Mouse (Mus musculus): ENCODE data around the gene Rbm4. TPM values are rescaled to one million over a fixed set of nuclear protein-coding genes. Genes with fewer than 3 reads are reported as not detected.
"Not testable (repeated sequence)": the region's sequence is repeated elsewhere in the genome, so short reads cannot be mapped to it uniquely, and the experiment has no call there.

Gene Rbm4
- 10 to 100 TPM; 50.6 to 60.8 TPM for total RNA-seq (2021)
- long read RNA-seq, experiment 1, transcript Rbm4-204 (4 exons, 1,411 nt), result major isoform, 17 of 45 reads
- long read RNA-seq, experiment 1, transcript Rbm4-206 (4 exons, 2,610 nt), result minor isoform, 10 of 45 reads
- long read RNA-seq, experiment 1, partial matches to known transcripts, result 8 of 45 reads
- long read RNA-seq, experiment 1, other reads (novel, unspliced or antisense), result 4 of 45 reads
- long read RNA-seq, experiment 2, transcript Rbm4-206 (4 exons, 2,610 nt), result major isoform, 10 of 20 reads
- long read RNA-seq, experiment 2, transcript Rbm4-204 (4 exons, 1,411 nt), result minor isoform, 6 of 20 reads
- long read RNA-seq, experiment 2, partial matches to known transcripts, result 1 of 20 reads
- long read RNA-seq, experiment 2, other reads (novel, unspliced or antisense), result 0 of 20 reads

DNA sequence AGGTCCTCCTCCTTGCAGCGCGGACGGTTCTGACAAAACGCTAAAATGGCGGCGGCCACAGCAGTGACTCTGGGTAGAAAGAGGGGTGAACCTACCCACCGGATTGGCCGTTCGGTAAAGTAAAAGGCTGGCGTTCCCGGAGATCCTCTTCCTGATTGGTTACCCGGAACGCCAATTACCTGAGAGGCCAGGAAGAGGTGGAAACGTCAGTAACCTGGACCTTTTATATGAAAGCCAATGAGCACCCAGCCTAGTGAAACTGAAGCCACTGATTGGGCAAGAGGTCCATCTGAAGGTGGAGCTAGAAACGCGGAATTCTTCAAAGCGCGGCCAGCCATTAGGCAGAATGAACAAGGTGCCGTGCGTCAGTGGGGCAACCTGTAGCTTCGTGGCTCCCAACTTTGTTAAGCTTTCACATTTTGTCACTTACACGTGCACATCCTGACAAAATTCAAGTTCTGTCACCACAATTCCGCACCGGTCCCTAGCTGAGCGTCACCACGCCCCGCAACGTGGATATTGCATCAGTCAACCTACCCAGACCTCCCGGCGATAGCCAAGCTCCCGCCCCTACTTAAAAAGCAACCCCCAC is at the start of gene Rbm4:
Gene Rbm4 (minus strand): TSS at position 71 of the 592 bp plus-strand sequence.
- DNase-seq, result peak; percentile 98

DNA sequence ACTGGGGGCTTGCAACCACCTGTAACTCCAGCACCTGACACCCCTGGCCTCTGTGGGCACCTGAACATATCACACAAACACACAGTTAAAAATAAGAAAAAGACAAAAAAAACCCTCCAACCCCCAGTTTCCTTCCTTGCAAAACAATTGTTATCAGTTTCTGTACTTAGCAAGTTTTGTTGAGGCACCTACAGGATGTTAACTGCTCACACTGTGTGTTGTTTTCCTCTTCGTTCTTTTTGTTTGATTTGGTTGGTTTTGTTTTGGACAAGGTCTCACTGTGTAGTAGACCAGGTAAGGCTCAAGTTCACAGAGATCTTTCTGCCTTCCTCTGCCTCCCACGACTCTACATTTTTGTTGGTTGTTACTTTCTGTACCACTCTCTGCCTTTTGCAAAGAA is 48.9 kb upstream of the Rbm4 start:
- no peak for DNase-seq

DNA sequence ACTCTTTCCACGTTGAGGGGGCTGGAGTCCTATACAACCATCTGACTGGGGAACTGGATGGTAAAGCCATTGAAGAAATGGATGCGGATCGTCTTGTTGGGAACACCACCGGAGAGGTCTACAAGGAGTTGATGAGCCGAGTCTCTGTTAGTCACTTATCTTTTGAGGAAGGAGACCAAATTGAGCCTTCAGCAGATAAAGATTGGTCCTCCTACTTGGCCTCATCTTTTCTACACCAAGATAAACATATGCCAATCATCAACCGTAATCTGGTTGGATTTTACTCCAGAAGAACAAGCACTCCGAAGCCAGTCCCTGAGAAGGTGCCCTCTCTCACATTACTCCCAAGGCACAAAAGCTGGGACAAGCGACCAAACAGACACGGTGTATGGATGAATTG is 47.1 kb upstream of the Rbm4 start:
- no peak for DNase-seq

DNA sequence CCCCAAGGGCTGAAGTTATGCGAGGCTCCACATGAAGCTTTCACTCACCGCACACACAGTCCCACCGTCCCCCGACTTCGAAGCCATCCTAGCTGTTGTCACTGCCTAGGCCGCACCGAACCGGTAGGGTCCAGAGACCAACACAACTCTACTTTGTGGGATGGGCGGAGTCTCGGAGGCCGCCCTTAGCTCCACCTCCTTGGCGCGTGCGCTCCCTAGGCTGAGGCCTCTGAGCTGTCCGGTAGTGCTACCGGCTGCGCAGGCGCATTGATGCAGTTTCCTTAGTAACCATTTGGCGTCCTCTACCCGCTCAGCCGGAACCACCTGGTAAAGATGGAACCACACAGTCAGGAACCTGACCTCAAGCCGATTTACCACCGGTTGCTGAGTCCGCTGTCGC is 45.4 kb upstream of the Rbm4 start, which contains the start of the genes Ccs and Ccdc87:
Gene Ccs (minus strand): TSS at position 184 of the 400 bp plus-strand sequence.
Gene Ccdc87 (plus strand): TSS at position 218 of the 400 bp plus-strand sequence.
- peak; percentile 98 for DNase-seq

DNA sequence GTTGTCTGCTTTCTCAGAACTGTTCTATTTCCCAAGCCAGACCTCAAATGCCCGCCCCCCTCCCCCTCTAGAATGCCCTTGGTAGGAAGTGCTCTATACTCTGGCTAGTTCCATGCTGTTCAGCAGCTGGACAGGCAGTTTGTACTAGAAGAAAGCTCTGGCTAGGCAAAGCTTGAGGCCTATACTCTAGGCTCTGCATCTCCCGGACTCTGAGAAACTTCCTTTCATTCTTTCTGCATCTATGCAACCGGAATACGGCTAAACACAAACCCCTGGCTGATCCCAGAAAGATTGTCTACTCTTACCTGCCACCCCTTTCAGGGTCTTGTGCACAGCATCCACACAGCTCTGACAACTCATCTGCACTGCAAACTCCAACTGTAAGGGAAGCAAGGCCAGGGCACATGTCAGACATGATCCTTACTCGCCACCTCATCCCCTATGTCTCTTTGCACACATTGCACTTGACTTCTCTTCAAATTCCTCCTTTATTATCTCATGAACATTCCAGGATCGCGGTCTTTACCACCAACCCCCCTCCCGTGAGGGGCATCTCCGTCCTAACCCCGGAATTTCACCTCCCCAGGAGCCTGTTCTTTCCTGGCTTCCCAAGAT is 44.9 kb upstream of the Rbm4 start:
- DNase-seq, result no peak

DNA sequence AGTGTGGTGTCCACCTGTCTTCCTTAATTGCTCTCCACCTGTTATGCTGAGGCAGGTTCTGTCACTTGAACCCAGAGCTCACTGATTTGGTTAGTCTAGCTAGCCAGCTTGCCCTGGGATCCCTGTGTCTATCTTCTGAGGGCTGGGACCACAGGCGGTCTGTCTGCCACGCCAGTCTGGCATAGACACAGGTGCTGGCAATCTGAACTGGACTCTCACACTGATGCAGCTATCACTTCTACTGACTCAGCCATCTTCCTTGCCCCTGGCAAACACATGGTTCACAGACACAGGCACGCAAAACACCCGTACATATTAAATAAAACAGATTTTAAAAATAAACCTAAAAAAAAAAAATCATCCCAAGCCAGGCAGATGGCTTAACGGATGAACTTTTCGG is 43.3 kb upstream of the Rbm4 start:
- no peak for DNase-seq

DNA sequence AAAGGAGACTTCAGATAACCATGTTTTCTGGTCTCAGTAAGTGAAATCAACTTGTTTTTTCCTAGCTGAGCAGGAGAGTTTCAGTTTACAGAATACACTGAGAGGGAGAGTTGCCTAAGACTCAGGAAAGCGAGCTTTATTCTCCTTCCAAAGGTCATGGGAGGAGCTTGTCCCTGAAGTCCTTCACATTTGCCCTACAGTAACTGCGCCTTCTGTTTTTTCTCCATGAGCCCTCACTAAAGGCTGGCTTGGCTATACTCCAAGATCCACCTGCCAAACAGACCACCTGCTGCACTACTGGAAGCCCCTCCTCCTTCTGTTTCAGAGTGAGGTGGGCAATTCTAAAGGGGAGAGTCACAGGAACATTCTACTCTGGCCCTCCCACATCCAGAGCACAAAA is 42.4 kb upstream of the Rbm4 start:
- DNase-seq, result peak; percentile 50

DNA sequence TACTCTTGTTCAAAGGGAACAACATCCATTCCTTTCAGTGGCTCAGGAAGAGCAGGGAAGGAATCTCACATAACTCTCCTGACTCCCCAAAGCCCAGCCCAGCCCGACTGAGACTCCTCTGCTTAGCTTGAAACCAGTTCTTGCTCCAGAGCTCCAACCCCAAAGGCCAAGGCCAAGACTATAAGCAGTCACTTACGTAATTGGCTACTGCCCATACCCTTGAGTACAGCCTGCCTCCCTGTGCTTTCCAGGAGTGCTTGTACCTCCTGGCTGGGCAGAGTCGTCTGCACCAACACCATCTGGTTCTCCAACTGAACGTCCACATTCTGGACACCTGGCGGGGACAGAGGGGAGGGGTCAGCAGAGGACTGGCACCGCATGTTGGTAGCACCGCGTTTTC is 40.3 kb upstream of the Rbm4 start:
- peak; percentile 62 for DNase-seq

DNA sequence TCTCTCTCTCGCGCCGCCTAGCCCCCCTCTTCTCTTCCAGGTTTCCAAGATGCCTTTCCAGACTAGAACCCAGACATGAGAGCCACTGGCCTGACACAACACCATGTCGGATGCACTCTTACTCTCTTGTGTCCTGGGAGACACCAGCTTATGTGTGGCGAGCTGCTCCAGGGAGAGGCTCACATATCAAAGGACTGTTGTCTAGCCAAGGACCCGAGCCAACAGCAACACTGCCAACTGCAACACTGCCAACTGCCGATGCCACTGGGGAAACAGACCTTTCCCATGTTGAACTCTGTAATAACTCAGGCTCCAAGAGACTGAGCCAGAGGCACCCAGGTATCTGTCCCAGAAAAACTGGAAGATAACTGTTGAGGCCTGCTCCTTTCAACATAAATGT is 35.5 kb upstream of the Rbm4 start:
- DNase-seq, result peak; percentile 85

DNA sequence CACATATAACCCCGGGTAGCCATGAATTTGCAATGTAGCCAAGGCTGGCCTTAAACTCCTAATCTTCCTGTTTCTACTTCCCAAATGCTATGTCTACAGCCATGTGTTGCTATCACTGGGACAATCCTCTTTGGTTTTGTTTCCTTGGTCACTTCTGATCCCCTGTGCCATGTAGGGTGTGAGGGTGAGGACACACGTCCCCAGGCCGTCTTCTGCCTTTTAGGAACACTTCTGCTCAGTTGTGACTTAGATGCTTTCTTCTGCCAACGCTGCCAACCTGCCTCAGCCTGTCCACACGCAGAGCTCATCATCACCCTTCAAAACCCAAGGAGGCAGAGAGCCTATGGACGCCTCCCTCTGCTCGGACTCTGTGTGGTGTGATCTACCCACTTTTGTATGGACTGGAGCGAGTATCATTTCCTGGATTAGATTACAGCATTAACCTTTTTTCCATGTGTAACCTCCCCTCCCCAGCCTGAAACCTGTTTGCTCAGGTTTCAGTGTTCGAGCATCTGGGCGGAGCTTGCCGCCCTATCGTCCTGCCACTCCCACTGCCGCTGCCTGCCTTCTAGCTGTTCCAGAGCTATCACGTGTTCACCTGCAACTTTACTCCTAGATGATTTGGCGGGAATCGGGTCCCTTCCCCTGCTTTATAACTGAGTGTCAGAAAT is 34.9 kb upstream of the Rbm4 start:
- no peak for DNase-seq

DNA sequence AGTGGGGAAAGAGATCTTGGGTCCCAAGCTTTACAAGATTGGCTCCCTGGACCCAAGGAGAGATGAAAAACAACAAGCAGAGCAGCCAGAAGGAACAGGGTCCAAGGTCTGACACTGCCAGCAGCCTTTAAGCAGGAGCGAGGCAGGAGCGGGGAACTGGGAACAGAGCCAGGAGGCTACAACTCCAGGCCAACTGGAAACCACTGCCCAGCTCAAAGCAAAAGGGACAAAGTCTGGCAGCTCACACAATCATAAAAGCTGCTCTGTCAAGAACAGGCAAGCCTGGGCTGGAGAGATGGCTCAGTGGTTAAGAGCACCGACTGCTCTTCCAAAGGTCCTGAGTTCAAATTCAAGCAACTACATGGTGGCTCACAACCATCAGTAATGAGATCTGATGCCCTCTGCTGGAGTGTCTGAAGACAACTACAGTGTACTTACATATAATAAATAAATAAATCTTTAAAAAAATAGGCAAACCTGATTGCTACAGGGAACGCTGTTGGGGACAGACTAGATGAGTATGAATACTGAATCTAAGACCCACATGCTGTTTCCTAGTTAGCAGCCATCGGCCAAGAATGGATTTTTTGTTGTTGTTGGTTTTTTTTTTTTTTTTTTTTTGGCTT is 27.1 kb upstream of the Rbm4 start:
- DNase-seq, result peak; percentile 89

DNA sequence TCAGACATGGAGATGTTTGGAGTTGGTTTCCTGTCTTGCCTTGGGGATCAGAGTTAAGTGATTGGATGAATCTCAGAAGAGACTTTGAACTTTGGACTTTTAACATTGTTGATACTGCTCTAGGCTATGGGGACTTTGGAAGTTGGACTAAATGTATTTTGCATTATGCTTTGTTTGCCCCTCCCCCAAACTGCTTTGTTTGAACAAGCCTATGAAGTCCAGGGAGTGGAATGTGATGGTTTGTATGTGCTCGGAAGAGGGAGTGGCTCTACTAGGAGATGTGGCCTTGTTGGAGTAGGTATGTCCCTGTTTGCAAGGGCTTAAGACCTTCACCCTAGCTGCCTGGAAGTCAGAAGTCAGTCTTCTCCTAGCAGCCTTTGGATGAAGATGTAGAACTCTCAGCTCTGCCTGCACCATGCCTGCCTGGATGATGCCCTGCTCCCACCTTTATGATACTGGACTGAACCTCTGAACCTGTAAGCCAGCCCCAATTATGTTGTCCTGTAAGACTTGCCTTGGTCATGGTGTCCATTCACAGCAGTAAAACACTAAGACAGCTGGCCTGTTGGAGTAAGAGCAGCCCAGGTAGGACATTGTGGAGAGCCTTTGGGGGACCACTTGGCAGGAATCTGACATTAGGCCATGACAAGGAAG is 23.6 kb upstream of the Rbm4 start:
- DNase-seq, result no peak

DNA sequence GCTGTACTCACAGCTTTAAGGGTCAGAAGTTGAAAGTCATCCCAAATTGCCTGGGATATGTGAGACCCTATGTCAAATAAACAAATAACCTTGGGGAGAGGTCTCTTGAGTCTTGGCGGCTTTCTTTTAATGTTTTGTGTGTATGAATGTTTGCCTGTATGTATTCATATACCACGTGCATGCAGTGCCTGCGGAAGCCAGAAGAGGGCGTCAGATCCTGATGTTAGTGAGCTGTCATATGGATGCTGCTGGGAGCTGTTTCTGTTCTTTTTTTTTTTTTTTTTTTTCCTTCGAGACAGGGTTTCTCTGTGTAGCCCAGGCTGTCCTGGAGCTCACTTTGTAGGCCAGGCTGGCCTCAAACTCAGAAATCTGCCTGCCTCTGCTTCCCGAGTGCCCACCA is 19.3 kb upstream of the Rbm4 start:
- peak; percentile 50 for DNase-seq

DNA sequence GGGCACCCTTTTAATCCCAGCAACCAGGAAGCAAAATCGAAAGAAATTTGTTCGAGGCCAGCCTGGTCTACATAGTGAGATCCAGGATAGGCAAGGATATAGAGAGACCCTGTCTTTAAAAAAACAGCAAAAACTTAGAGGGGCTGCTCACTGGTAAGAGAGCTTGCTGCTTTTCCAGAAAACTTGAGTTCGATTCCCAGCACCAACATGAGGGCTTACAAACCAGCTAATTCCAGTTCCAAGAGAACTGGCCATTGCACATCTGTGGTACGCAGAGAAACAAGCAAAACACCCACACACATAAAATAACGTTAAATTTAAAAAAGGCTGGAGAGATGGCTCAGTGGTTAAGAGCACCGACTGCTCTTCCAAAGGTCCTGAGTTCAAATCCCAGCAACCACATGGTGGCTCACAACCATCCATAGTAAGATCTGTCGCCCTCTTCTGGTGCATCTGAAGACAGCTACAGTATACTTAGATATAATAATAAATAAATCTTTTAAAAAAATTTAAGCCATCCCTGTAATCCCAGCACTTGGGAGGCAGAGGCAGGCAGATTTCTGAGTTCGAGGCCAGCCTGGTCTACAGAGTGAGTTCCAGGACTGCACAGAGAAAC is 18.7 kb upstream of the Rbm4 start:
- not testable (repeated sequence) for DNase-seq

DNA sequence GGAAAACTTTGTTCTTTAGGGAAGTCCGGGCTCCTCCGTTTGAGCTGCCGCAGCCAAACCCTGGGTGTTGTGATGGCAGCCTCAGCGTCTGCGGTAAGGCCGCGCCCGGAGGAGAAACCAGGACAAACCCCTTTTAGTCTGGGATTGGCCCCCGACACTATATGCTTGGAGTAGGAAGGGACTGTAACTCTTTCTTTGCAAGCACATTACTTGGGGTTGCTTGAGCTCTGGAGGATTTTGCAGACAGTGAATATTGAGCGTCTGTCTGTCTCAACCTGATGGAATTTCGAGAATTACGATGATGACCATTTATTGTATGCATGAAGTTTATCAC is 18.2 kb upstream of the Rbm4 start:
- no peak for DNase-seq

DNA sequence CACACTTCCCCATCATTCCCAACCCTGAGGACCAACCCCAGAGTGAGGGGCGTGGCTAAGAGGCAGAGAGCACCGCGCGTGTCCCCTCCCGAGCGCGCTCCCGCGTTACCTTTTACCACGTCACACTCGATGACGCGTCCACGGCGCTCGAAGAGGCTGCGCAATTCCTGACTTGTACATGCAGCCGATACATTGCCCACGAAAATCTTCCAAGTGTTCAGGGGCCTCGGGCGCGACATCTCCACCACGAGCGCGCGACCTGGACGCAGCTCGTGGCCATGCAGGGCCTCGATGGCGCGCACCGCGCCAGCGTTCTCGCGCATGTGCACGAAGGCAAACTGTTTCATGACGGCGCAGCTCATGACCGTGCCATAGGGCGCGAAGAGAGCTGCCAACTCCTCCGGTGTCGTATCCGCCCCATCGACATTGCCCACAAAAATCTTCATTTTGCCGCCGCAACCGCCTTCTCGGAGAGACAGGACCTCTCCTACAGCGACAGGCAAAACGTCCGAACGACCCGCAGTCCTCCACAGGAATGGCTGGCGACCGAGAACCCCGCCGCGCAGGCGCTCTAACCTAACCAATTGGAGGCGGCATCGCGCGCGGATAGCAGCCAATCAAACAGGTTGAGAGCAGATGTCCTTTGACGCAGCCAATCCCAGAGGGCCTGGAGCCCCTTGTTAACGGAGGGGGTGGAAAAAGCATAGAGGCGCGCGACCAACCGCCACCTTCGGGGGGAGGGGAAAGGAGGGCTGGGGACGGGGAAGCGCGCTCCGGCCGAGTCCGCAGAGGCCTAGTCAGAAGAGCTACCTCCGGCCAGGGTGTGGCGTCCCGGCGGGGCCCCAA is 17.6 kb upstream of the Rbm4 start, which contains the start of the genes Gm21992 and Rbm14:
Gene Gm21992 (minus strand): TSS at position 550 of the 846 bp plus-strand sequence.
Gene Rbm14 (minus strand): TSS at position 572 of the 846 bp plus-strand sequence.
- peak; percentile 98 for DNase-seq

DNA sequence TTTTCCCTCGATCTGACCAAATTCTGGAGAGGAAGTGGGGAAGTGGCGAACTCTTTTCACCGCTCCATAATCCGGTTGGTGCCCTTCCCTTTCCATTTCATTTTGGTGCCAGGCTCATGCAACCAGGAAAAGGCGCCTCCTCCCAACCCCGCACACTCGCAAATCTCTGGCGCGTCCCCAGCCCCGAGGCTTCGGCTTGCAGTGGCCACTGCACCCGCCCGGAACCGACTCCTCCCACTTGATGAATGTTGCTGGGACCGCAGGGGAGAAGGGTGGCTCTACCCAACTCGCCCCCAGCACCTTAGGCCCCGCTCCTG is 17.0 kb upstream of the Rbm4 start:
- no peak for DNase-seq

DNA sequence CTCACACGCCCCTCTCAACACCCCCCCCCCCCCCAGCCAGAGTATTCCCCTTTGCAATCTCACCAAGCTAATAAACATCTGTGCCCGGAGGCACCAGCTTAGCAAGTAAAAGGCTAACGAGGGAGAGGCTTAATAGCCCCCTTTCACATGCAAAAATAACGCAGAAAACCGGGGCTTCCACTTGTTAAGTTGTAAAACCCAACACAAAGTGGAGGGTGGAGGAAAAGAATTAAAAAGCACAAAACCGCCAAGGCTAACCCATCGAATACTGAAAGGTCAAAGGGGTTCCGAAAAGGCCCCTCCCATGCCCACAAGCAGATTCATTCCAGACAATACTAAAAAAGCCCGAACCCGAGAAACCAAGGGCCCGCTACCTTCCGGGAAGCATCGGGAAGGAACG is 16.6 kb upstream of the Rbm4 start:
- DNase-seq, result no peak

DNA sequence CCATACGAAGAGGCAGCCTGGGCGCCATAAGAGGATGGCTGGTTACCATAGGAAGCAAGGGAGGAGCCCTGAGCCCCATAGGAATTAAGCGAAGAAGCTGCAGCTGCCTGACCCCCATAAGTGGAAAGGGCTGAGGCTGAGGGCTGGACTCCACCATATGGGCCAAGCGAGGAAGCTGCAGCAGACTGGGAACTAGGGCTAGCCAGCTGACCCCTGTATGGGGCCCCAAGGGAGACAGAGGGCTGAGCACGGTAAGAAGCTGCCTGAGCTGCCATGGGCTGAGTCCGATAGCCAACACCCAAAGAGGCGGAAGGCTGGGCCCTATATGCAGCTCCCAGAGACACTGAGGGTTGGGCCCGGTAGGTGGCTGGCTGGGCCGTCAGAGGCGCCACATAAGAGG is 9.6 kb upstream of the Rbm4 start:
- DNase-seq, result no peak

DNA sequence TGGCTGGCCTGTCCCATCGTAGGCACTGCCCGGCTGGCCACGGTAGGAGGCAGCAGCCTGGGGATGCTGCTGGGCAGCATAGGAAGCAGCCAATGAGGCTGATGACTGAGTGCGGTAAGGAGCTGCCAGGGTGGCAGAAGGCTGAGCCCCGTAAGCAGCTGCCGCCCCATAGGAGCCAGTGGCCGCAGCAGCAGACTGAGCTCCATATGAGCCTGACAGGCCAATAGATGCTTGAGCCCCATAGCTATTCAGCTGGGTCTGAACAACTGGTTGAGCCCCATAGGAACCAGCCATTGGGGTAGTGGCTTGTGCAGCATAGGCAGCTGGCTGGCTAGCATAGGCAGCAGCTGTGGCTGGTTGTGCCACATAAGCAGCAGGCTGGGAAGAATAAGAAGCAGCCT is 9.0 kb upstream of the Rbm4 start:
- no peak for DNase-seq

DNA sequence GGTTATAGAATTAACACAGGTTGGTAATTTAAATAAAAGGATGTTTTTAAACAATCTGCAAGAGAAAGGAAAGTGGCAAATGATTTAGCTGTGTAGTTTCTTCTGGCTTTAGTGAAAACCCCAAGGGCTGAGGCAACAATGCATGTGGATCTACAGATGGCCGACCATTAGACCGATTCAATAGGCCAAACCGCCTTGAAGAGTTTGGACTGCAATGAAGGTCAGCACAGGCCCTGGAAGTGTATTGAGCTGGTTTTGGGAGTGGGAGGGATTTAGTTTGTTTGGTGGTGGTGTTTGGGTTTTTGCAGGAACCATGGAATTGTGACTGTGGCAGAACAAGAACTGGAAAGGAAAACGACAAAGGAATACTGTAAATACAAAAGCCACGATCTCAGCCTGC is 5.4 kb upstream of the Rbm4 start:
- DNase-seq, result no peak
